Comparison of ENCODE assay signal across 23 mouse cellular contexts in the genomic region with DNA sequence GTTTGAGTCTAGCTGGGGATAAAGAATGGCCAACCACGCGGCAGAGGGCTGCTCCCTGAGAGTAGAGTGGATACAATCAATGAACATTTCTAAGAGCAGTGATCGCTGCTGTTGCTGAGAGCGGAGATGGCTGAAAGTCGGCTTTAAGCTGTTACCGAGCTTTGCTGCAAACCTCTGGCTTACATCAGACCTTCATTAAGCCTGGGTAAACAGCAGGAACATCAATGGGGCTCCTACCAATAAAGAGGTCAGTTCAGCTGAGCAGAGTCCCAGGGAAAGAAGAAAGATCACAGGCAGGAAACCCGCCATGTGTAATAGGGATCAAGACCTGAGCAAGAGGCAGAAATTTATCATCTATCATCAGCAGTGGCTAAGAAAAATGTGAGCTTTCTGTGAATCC.
DNase-seq lines count a peak whose midpoint lies in the region; ATAC-seq and TF ChIP-seq lines count a peak whose summit lies in the region.
"Had no signal": no experiment of that assay in that cellular context is flagged by ENCODE, and none has a peak within 500 bp of the region (broad histone marks: within the 10 kb centered on the region; RNA-seq: fewer than 3 reads in every experiment).

No protein-coding gene starts in this region.

- H3K9me3 ChIP-seq in forebrain, embryonic 13.5 days (replicated peaks) = no peaks in the 10 kb centered on the region
- no peaks in the 10 kb centered on the region for H3K9me3 ChIP-seq in forebrain, postnatal 0 days (ENCODE audit: low read length)
- no peaks in the 10 kb centered on the region for H3K9me3 ChIP-seq in liver, embryonic 13.5 days (replicated peaks)
- no peaks in the 10 kb centered on the region for H3K9me3 ChIP-seq in liver, embryonic 11.5 days (ENCODE audit: control insufficient read depth, low read length)
- H3K9me3 ChIP-seq in limb, embryonic 13.5 days = no peaks in the 10 kb centered on the region
- H3K9me3 ChIP-seq: embryonic facial prominence, embryonic 10.5 days; heart, embryonic 15.5 days had no signal

- H3K36me3 ChIP-seq in forebrain, embryonic 13.5 days (ENCODE audit: poor library complexity, severe bottlenecking) = peaks cover 9% of the 10 kb centered on the region; the same call in 1 of the 2 replicates
- H3K36me3 ChIP-seq in forebrain, postnatal 0 days (ENCODE audit: insufficient read depth) = peaks cover 7% of the 10 kb centered on the region; the same call in 1 of the 2 replicates
- no peaks in the 10 kb centered on the region for H3K36me3 ChIP-seq in liver, embryonic 13.5 days
- no peaks in the 10 kb centered on the region; the same call in 1 of the 2 replicates for H3K36me3 ChIP-seq in liver, embryonic 11.5 days (ENCODE audit: control insufficient read depth, insufficient read depth, low read length)
- H3K36me3 ChIP-seq in limb, embryonic 13.5 days = peaks cover 11% of the 10 kb centered on the region
- H3K36me3 ChIP-seq: heart, embryonic 15.5 days had no signal

- no peaks in the 10 kb centered on the region for H3K27me3 ChIP-seq in forebrain, embryonic 13.5 days
- H3K27me3 ChIP-seq in forebrain, postnatal 0 days (ENCODE audit: insufficient read depth, low read length) = no peaks in the 10 kb centered on the region
- no peaks in the 10 kb centered on the region for H3K27me3 ChIP-seq in liver, embryonic 13.5 days
- no peaks in the 10 kb centered on the region for H3K27me3 ChIP-seq in liver, embryonic 11.5 days (replicated peaks; ENCODE audit: control insufficient read depth, insufficient read depth, low read length)
- H3K27me3 ChIP-seq in limb, embryonic 13.5 days = no peaks in the 10 kb centered on the region
- H3K27me3 ChIP-seq: heart, embryonic 15.5 days had no signal

- H3K4me1 ChIP-seq in forebrain, embryonic 13.5 days = no peaks in the 10 kb centered on the region
- no peaks in the 10 kb centered on the region for H3K4me1 ChIP-seq in forebrain, postnatal 0 days (ENCODE audit: insufficient read depth)
- peaks cover 57% of the 10 kb centered on the region for H3K4me1 ChIP-seq in liver, embryonic 13.5 days (replicated peaks)
- peaks cover 15% of the 10 kb centered on the region for H3K4me1 ChIP-seq in liver, embryonic 11.5 days (replicated peaks; ENCODE audit: control insufficient read depth, insufficient read depth, low read length)
- H3K4me1 ChIP-seq in limb, embryonic 13.5 days = peaks cover 16% of the 10 kb centered on the region

- no peak for DNase-seq in forebrain, postnatal 0 days
- no peak for DNase-seq in liver, embryonic 13.5 days
- DNase-seq in liver, embryonic 11.5 days (ENCODE audit: low spot score) = no peak
- peak; percentile 49 for DNase-seq in forelimb bud, embryonic 11.5 days (ENCODE audit: low read depth, low spot score)
- no peak for DNase-seq in right cerebral cortex, postnatal 10 days (ENCODE audit: low spot score in 2 of 2)
- no peak for DNase-seq in adrenal gland, postnatal 4 days (ENCODE audit: low spot score in 2 of 2)
- DNase-seq: adrenal gland, adult 2 months; cerebellum, adult 2 months; cerebellum, postnatal 25 days; heart, postnatal 36 days; kidney, adult 9 months; kidney, postnatal 14 days; left cerebral cortex, postnatal 4 days; lung, embryonic 14.5 days; right cerebral cortex, postnatal 14 days; thymus, adult 2 months; thymus, postnatal 4 days had no signal

- H3K4me3 ChIP-seq in forebrain, embryonic 13.5 days = no peak overlapping the region
- no peak overlapping the region for H3K4me3 ChIP-seq in forebrain, postnatal 0 days (ENCODE audit: low read depth, low read length)
- H3K4me3 ChIP-seq in liver, embryonic 13.5 days (replicated peaks) = no peak overlapping the region
- H3K4me3 ChIP-seq in liver, embryonic 11.5 days (ENCODE audit: low read depth, low read length) = no peak overlapping the region
- H3K4me3 ChIP-seq in limb, embryonic 13.5 days = no peak overlapping the region
- H3K4me3 ChIP-seq: embryonic facial prominence, embryonic 10.5 days; heart, embryonic 15.5 days had no signal

- 0 out of 2 replicates have a peak, but pooled peaks have one; percentile 26 for ATAC-seq in forebrain, embryonic 13.5 days
- ATAC-seq in forebrain, postnatal 0 days = no peak
- no peak for ATAC-seq in liver, embryonic 13.5 days (ENCODE audit: low read depth)
- ATAC-seq in liver, embryonic 11.5 days (replicated peaks; ENCODE audit: low FRiP score) = no peak
- ATAC-seq in limb, embryonic 13.5 days (ENCODE audit: low FRiP score, low read depth) = no peak

- no peak overlapping the region for H3K27ac ChIP-seq in forebrain, embryonic 13.5 days
- H3K27ac ChIP-seq in forebrain, postnatal 0 days (ENCODE audit: low read depth, low read length) = no peak overlapping the region
- peak overlapping the region; percentile 29; the same call in 1 of the 2 replicates for H3K27ac ChIP-seq in liver, embryonic 13.5 days
- no peak overlapping the region for H3K27ac ChIP-seq in liver, embryonic 11.5 days (ENCODE audit: low read depth, low read length)
- H3K27ac ChIP-seq in limb, embryonic 13.5 days = peak overlapping the region; percentile 39; the same call in 1 of the 2 replicates
- H3K27ac ChIP-seq: embryonic facial prominence, embryonic 10.5 days; heart, embryonic 15.5 days; liver, embryonic 14.5 days; stomach, postnatal 0 days had no signal

- no peak overlapping the region for H3K9ac ChIP-seq in forebrain, embryonic 13.5 days
- no peak overlapping the region for H3K9ac ChIP-seq in forebrain, postnatal 0 days
- no peak overlapping the region for H3K9ac ChIP-seq in liver, embryonic 13.5 days
- H3K9ac ChIP-seq in liver, embryonic 11.5 days (ENCODE audit: low read depth, low read length) = no peak overlapping the region
- H3K9ac ChIP-seq in limb, embryonic 13.5 days = no peak overlapping the region
- H3K9ac ChIP-seq: heart, embryonic 15.5 days; liver, embryonic 14.5 days; lung, embryonic 14.5 days had no signal

- TF ChIP-seq CTCF in forebrain, postnatal 0 days (IDR thresholded peaks at IDR 0.05; ENCODE audit: low read depth) = no peak

- H3K4me2 ChIP-seq in forebrain, embryonic 13.5 days = no peak overlapping the region
- no peak overlapping the region for H3K4me2 ChIP-seq in forebrain, postnatal 0 days (ENCODE audit: low read depth)
- no peak overlapping the region for H3K4me2 ChIP-seq in liver, embryonic 13.5 days
- no peak overlapping the region for H3K4me2 ChIP-seq in liver, embryonic 11.5 days
- peak overlapping the region; percentile 14; the same call in 1 of the 2 replicates for H3K4me2 ChIP-seq in limb, embryonic 13.5 days (replicated peaks)
- H3K4me2 ChIP-seq: heart, embryonic 15.5 days; lung, embryonic 14.5 days had no signal

- 63% methylated on average over 7 of the region's 7 CpGs for WGBS in forebrain, embryonic 13.5 days
- 68% methylated on average over 7 of the region's 7 CpGs for WGBS in forebrain, postnatal 0 days
- 85% methylated on average over 7 of the region's 7 CpGs for WGBS in liver, embryonic 13.5 days (ENCODE audit: insufficient replicate concordance)
- 70% methylated on average over 7 of the region's 7 CpGs for WGBS in liver, embryonic 11.5 days
- 16% methylated on average over 7 of the region's 7 CpGs for WGBS in limb, embryonic 13.5 days

Comparison
In these comparisons a context has a peak if more than half of its experiments do, and no peak if none do; other contexts are left out.
1. H3K27ac ChIP-seq: peak in liver, embryonic 13.5 days (single experiment) and limb, embryonic 13.5 days (single experiment); none in forebrain, embryonic 13.5 days (single experiment), forebrain, postnatal 0 days (single experiment) and liver, embryonic 11.5 days (single experiment).